Mouse (Mus musculus) kidney, postnatal 10 days (tissue): Measurements from ENCODE around the gene Cyp2d40.
A peak's percentile ranks its signal among the peaks of the same experiment; 100 is the strongest.
"Not testable (repeated sequence)": the region's sequence is repeated elsewhere in the genome, so short reads cannot be mapped to it uniquely, and the experiment has no call there.

ENCODE experiments used
- DNase-seq: peaks from one replicate; pipeline ENCODE4 v3.0.0; 2021; ENCODE audit warnings: mixed read lengths

Cyp2d40 gene

GRCm38 (mm10) chr15:82763631-82764420, at the start of gene Cyp2d40:
Cyp2d40 (minus strand) TSS chr15:82764183.
- DNase-seq, result no peak

- DNase-seq, result no peak
These were observed 46.6 kb upstream of the Cyp2d40 start for GRCm38 (mm10) chr15:82810556-82810955.

- no peak for DNase-seq
These were observed 45.5 kb upstream of the Cyp2d40 start for GRCm38 (mm10) chr15:82809511-82809910.

GRCm38 (mm10) chr15:82806969-82807763, 43.2 kb upstream of the Cyp2d40 start:
- DNase-seq, result no peak

GRCm38 (mm10) chr15:82804708-82805639, 41.0 kb upstream of the Cyp2d40 start:
- peak; percentile 91 for DNase-seq

GRCm38 (mm10) chr15:82795936-82796440, 32.0 kb upstream of the Cyp2d40 start:
- DNase-seq, result no peak

- peak; percentile 64 for DNase-seq
These were observed 30.3 kb upstream of the Cyp2d40 start, which contains the start of gene Cyp2d26 for GRCm38 (mm10) chr15:82794277-82794676. Cyp2d26 (minus strand) TSS chr15:82794294.

- DNase-seq, result no peak
These were observed 29.9 kb upstream of the Cyp2d40 start for GRCm38 (mm10) chr15:82793868-82794267.

- no peak for DNase-seq
These were observed 29.5 kb upstream of the Cyp2d40 start for GRCm38 (mm10) chr15:82793454-82793853.

GRCm38 (mm10) chr15:82792566-82792965, 28.6 kb upstream of the Cyp2d40 start:
- no peak for DNase-seq

- DNase-seq, result no peak
These were observed 20.6 kb upstream of the Cyp2d40 start for GRCm38 (mm10) chr15:82784581-82784980.

GRCm38 (mm10) chr15:82783800-82784199, 19.8 kb upstream of the Cyp2d40 start:
- DNase-seq, result no peak

- DNase-seq, result not testable (repeated sequence)
These were observed 13.9 kb upstream of the Cyp2d40 start for GRCm38 (mm10) chr15:82777856-82778255.

- no peak for DNase-seq
These were observed 2.0 kb upstream of the Cyp2d40 start for GRCm38 (mm10) chr15:82765943-82766342.

- DNase-seq, result no peak
These were observed 898 bp upstream of the Cyp2d40 start for GRCm38 (mm10) chr15:82764881-82765280.

GRCm38 (mm10) chr15:82748141-82748540, 15.8 kb downstream of the Cyp2d40 start:
- no peak for DNase-seq

- DNase-seq, result no peak
These were observed 16.5 kb downstream of the Cyp2d40 start for GRCm38 (mm10) chr15:82747516-82747915.

GRCm38 (mm10) chr15:82733331-82733925, 30.6 kb downstream of the Cyp2d40 start:
- DNase-seq, result not testable (repeated sequence)
